Comparison of ENCODE assay signal across 20 mouse cellular contexts in the genomic region with DNA sequence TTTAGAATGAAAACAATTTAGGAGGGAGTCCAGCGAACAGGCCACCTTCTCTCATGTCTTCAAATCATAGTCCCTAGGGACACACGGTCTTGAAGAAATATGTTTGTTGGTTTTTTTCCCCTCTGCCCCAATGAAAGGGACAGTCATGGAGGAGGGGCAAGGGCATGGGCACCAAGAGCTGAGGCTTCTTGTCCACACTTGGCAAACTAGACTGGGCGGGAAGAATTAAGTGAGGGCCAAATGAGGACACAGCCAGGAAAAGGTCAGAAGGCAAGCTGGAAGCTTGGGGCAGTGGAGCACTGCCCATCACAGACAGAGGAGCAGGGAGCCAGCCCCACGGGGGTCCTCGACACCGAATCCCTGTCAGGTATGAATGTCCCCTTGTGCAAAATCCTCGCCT. TPM values are rescaled to one million over a fixed set of nuclear protein-coding genes. Genes with fewer than 3 reads are reported as not detected.
"Had no signal": no experiment of that assay in that cellular context is flagged by ENCODE, and none has a peak within 500 bp of the region (broad histone marks: within the 10 kb centered on the region; RNA-seq: fewer than 3 reads in every experiment).

No protein-coding gene starts in this region.

- DNase-seq: lung, adult 18-20 months; lung, embryonic 14.5 days; lung, postnatal 10 days; lung, postnatal 4 days; retina, postnatal 1 day; right cerebral cortex, adult 18-20 months; right cerebral cortex, postnatal 25 days; right cerebral cortex, postnatal 4 days; spleen, adult 18-20 months; thymus, adult 18-20 months; thymus, postnatal 14 days; thymus, postnatal 36 days had no signal

RNA-seq across cellular contexts. Expression of a gene that starts 31.9 kb away (rescaled TPM):
- total RNA-seq: megakaryocyte, adult 5-6 weeks; megakaryocyte-erythroid progenitor cell, adult 5-6 weeks had no signal
- polyA plus RNA-seq: midbrain, embryonic 10.5 days; midbrain, embryonic 13.5 days; myocyte; neural tube, embryonic 11.5 days; neural tube, embryonic 13.5 days had no signal

RNA-seq across cellular contexts. Expression of a gene that starts 49.3 kb away (rescaled TPM):
- total RNA-seq: megakaryocyte, adult 5-6 weeks; megakaryocyte-erythroid progenitor cell, adult 5-6 weeks had no signal
- polyA plus RNA-seq: midbrain, embryonic 10.5 days; midbrain, embryonic 16.5 days; myocyte had no signal
